Mouse (Mus musculus): ENCODE measurements at regions not wholly inside any gene's neighbourhood (a gene's known extent, or its start where the extent isn't known, plus 50 kb on each side); places are given as distances from the start of the nearest gene placed in this dataset.

DNA sequence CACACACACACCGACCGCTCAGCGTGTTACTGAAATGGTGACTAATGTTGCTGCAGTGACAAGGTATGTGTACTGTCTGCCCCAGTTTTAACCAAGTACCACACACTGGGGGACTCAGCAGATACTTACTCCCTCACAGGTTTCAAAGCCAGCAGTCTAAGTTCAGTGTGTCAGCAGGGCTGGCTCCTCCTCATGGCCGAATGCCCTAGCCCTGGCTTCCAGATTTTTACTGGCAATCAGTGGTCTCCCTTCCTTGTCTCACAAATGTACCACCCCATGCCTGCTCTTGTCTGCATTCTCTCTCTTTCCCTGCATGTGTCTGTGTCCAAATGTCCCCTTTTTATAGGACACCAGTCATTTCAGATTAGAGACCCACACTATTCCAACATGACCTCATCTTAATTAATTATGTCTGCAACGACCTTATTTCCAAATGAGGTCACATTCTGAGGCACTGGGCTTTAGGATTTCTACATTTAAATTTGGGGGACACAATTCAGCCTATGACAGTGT lies 114.7 kb downstream of the Uri1 start:
- DNase-seq (ENCODE audit: low read depth, low spot score) = no peak

GRCm38 (mm10) chr7:37893885-37894284 lies 120.4 kb upstream of the Zfp536 start:
- DNase-seq (ENCODE audit: low read depth, low spot score) = peak; percentile 28

DNA sequence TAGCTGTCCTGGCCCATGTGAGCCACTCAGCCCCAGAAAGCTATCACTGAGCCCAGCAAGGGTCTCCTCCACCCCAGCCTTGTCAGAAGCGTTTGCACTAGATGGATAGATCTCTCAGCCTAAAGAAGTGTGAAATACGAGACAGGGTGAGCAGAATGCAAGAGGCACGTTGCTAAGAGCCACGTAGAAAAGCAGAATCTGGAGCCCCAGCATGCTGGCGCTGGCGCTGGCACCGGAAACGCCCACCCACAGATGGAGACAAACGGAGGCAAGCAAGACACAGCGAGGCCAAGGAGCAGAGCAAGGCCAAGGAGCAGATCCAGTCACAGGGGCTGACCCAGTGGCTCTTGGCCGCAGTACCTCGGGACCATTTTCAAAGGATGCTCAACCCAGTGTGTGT lies 100.9 kb upstream of the Zfp536 start:
- no peak for DNase-seq (ENCODE audit: low read depth, low spot score)

GRCm38 (mm10) chr7:37870956-37871355 lies 97.5 kb upstream of the Zfp536 start:
- no peak for DNase-seq (ENCODE audit: low read depth, low spot score)

- no peak for DNase-seq (ENCODE audit: low read depth, low spot score)
Observed at GRCm38 (mm10) chr7:37866468-37866867, 93.0 kb upstream of the Zfp536 start.

GRCm38 (mm10) chr7:37851471-37851870 lies 78.0 kb upstream of the Zfp536 start:
- no peak for DNase-seq (ENCODE audit: low read depth, low spot score)

- DNase-seq (ENCODE audit: low read depth, low spot score) = no peak
Observed at GRCm38 (mm10) chr7:37845201-37845600, 71.8 kb upstream of the Zfp536 start.

DNA sequence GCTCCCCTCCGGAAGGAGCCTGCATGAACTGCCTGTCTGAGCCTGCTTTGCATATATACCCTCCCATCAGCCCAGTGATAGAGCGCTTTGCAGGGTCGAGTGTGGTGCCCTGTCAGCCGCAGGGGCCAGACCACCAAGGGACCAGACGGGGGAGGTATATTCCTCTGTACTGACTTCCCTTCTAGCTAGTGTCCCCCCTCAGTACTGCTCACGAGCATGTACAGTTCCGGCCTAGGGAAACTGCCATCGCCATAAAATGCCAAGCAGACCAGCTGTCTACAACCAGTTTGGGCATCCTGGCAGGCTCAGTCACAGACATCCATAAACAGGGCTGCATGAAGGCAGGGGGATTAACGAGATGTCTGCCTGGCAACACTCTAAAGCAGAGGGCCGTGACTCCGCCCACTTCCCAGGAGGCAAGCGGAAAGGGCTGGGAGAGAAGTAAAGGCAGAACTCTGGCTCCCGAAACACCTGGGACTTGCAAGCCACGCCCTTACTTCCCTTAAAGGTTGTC lies 68.6 kb upstream of the Zfp536 start:
- DNase-seq (ENCODE audit: low read depth, low spot score) = no peak

DNA sequence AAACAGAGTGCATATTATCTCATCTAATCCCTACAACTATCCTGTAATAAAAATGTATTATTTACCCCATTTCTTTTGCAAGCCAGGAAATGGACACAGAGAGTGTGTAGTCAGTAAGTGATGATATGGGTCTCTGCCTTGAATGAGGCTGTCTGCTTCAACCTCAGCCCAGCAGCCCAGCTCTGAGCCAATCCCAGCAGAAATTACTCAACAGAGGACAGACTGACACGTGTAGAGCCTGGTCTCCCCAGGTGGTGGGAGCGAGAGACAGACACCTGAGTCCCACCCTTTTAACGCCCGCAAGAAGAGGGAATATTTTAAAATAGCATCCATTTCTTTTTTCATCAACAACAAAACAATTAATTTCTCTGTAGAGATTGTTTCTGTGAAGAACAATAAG lies 68.1 kb upstream of the Zfp536 start:
- DNase-seq (ENCODE audit: low read depth, low spot score) = no peak

DNA sequence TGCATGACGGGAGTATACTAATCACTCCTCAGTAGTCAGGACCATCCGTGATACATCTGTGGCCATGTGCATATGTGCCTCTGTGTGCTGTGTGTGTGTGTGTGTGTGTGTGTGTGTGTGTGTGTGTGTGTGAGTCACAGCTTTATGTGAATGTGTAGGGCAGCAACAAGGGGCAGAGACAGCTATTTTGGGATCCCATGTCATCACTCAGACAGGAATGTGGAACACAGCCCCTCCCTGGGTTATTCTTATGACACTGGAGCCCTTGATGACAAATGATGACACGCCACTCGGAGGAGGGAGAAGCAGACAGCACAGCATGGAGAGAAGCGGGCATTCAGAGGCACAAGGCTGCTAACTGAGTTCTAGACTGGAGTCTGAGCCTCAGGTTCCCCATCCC lies 64.4 kb upstream of the Zfp536 start:
- DNase-seq (ENCODE audit: low read depth, low spot score) = no peak

- DNase-seq (ENCODE audit: low read depth, low spot score) = no peak
Observed at GRCm38 (mm10) chr7:37837372-37837771, 63.9 kb upstream of the Zfp536 start.

DNA sequence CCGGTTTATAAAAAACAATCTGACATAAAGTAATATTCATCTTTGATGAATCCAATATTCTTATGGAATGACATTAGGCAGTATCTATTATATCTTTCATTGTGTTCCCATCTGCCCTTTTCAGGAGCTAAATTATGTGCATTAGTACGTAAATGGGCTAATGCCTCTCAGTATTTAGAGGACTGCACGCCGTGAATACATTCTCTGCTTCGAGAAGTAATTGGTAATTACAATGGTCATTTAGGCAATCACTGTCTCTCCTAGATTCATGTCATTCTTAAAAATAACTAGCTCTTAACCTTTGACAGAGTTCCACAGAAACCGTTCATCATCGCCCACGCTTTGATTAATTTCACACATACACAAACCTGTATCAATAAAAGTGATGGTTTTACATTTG lies 60.0 kb upstream of the Zfp536 start:
- DNase-seq (ENCODE audit: low read depth, low spot score) = no peak

GRCm38 (mm10) chr7:37832322-37832721 lies 58.9 kb upstream of the Zfp536 start:
- DNase-seq (ENCODE audit: low read depth, low spot score) = no peak

- DNase-seq (ENCODE audit: low read depth, low spot score) = no peak
Observed at GRCm38 (mm10) chr7:37825766-37826165, 52.3 kb upstream of the Zfp536 start.

Measured in retina, adult 2 months (tissue).